Mouse (Mus musculus) embryonic fibroblast, embryonic 13.5 days (primary cell): ENCODE results near the gene Crat. TPM values are rescaled to one million over a fixed set of nuclear protein-coding genes. Genes with fewer than 3 reads are reported as not detected.
A peak's percentile ranks its signal among the peaks of the same experiment; 100 is the strongest.

Experiments
- H3K27ac ChIP-seq: 2 replicates; pipeline ENCODE4 v1.5.1; 2012; ENCODE audit warnings: low read length, control low read depth, inconsistent platforms; ENCODE audit not compliant: insufficient read depth
- H3K4me1 ChIP-seq: 2 replicates; pipeline ENCODE4 v1.6.1; 2011; ENCODE audit warnings: low read length; ENCODE audit not compliant: control insufficient read depth, insufficient read depth
- H3K4me3 ChIP-seq: 2 replicates; pipeline ENCODE4 v1.5.1; 2011; ENCODE audit warnings: mild to moderate bottlenecking, control low read depth, low read length; ENCODE audit not compliant: insufficient read depth
- CTCF ChIP-seq: IDR thresholded peaks from 2 replicates; pipeline ENCODE4 v1.5.1; 2011; ENCODE audit warnings: mild to moderate bottlenecking, control low read depth, low read length, moderate library complexity, borderline replicate concordance; ENCODE audit not compliant: insufficient read depth
- POLR2A ChIP-seq: IDR thresholded peaks from 2 replicates; pipeline ENCODE4 v1.6.1; 2011; ENCODE audit warnings: low read depth, mild to moderate bottlenecking, control low read depth, low read length, moderate library complexity
- polyA plus RNA-seq: library from polyadenylated mRNA; stranded (reverse); fragments of >200 nt; gene quantifications from 2 replicates; pipeline ENCODE4 v1.2.4, GENCODE M21; 2011; ENCODE audit warnings: low read depth; ENCODE audit not compliant: missing spikeins, insufficient read length

Crat gene
- polyA plus RNA-seq, 1 experiment: 29.1 TPM

GRCm38 (mm10) chr2:30362865-30363264 lies 52.7 kb downstream of the Crat start:
- TF ChIP-seq CTCF: no peak
- no peak for TF ChIP-seq POLR2A
- Histone ChIP-seq H3K27ac (no peak overlapping the region), H3K4me1 (peaks cover 6% of the 10 kb centered on the region; the same call in 1 of the 2 replicates), H3K4me3 (no peak overlapping the region)

- TF ChIP-seq CTCF (no peak), POLR2A (no peak)
- no peak overlapping the region for H3K27ac ChIP-seq
- H3K4me1 ChIP-seq: peaks cover 15% of the 10 kb centered on the region; the same call in 1 of the 2 replicates
Measured at GRCm38 (mm10) chr2:30360626-30361025, 55.0 kb downstream of the Crat start.

GRCm38 (mm10) chr2:30358533-30359531 lies 56.8 kb downstream of the Crat start, which contains the start of gene Sh3glb2:
Gene Sh3glb2 (minus strand): TSS chr2:30359337.
- TF ChIP-seq CTCF: no peak
- peak; percentile 62 for TF ChIP-seq POLR2A
- Histone ChIP-seq H3K27ac (no peak within 1 kb of the TSS), H3K4me3 (peak within 1 kb of the TSS; percentile 85), H3K4me1 (peaks cover 13% of the 10 kb centered on the region; the same call in 1 of the 2 replicates)

More at GRCm38 (mm10) chr2:30360626-30361025, 55.0 kb downstream of the Crat start:
- no peak overlapping the region for H3K4me3 ChIP-seq

GRCm38 (mm10) chr2:30357552-30358510 lies 57.8 kb downstream of the Crat start:
- Histone ChIP-seq H3K27ac (no peak overlapping the region), H3K4me3 (peak overlapping the region; percentile 85), H3K4me1 (peaks cover 13% of the 10 kb centered on the region; the same call in 1 of the 2 replicates)
- TF ChIP-seq POLR2A (no peak), CTCF (no peak)

- Histone ChIP-seq H3K27ac (no peak overlapping the region), H3K4me3 (no peak overlapping the region), H3K4me1 (peaks cover 13% of the 10 kb centered on the region; the same call in 1 of the 2 replicates)
- TF ChIP-seq CTCF: no peak
- TF ChIP-seq POLR2A: no peak
Measured at GRCm38 (mm10) chr2:30356906-30357305, 58.7 kb downstream of the Crat start.

- H3K4me3 ChIP-seq: no peak overlapping the region
- peaks cover 13% of the 10 kb centered on the region; the same call in 1 of the 2 replicates for H3K4me1 ChIP-seq
- TF ChIP-seq POLR2A: no peak
- TF ChIP-seq CTCF: no peak
- no peak overlapping the region for H3K27ac ChIP-seq
Measured at GRCm38 (mm10) chr2:30356266-30356665, 59.3 kb downstream of the Crat start.

GRCm38 (mm10) chr2:30355861-30356260 lies 59.8 kb downstream of the Crat start:
- TF ChIP-seq POLR2A (no peak), CTCF (no peak)
- Histone ChIP-seq H3K4me3 (no peak overlapping the region), H3K27ac (no peak overlapping the region), H3K4me1 (peaks cover 13% of the 10 kb centered on the region; the same call in 1 of the 2 replicates)

- peak; percentile 32; the same call in 1 of the 2 replicates for TF ChIP-seq CTCF
- TF ChIP-seq POLR2A: no peak
- Histone ChIP-seq H3K4me1 (no peaks in the 10 kb centered on the region; the same call in 1 of the 2 replicates), H3K4me3 (no peak overlapping the region), H3K27ac (peak overlapping the region; percentile 23; the same call in 1 of the 2 replicates)
Measured at GRCm38 (mm10) chr2:30351149-30351548, 64.5 kb downstream of the Crat start.

Other genes starting within 250 kb of the Crat start
- gene Endog, start 244.3 kb downstream of the Crat start, polyA plus RNA-seq: 4.7 and 6.2 TPM in 2 replicates
- 20.7 and 22.8 TPM in 2 replicates for gene Spout1, start 237.4 kb downstream of the Crat start, polyA plus RNA-seq
- gene Kyat1, start 210.0 kb downstream of the Crat start, polyA plus RNA-seq: 4.7 and 5.2 TPM in 2 replicates
- gene Lrrc8a, start 178.1 kb downstream of the Crat start, polyA plus RNA-seq: 40.7 and 41.7 TPM in 2 replicates
- 2.3 and 5.8 TPM in 2 replicates for gene Gm28035, start 175.2 kb downstream of the Crat start, polyA plus RNA-seq
- 81.8 and 101 TPM in 2 replicates for gene Phyhd1, start 149.6 kb downstream of the Crat start, polyA plus RNA-seq
- 37.7 and 57.8 TPM in 2 replicates for gene Gm28038, start 134.8 kb downstream of the Crat start, polyA plus RNA-seq
- gene Dolk, start 129.5 kb downstream of the Crat start, polyA plus RNA-seq: 20.0 and 20.7 TPM in 2 replicates
- gene Nup188, start 129.4 kb downstream of the Crat start, polyA plus RNA-seq: 49.0 and 53.0 TPM in 2 replicates
- 38.8 and 39.7 TPM in 2 replicates for gene Sh3glb2, start 56.5 kb downstream of the Crat start, polyA plus RNA-seq
- gene Miga2, start 51.6 kb downstream of the Crat start, polyA plus RNA-seq: 15.9 and 16.4 TPM in 2 replicates
- gene Dolpp1, start 23.6 kb downstream of the Crat start, polyA plus RNA-seq: 26.6 and 33.8 TPM in 2 replicates
- 126 and 137 TPM in 2 replicates for gene Ptpa, start 226 bp upstream of the Crat start, polyA plus RNA-seq
- 17.1 and 18.1 TPM in 2 replicates for gene Ier5l, start 58.4 kb upstream of the Crat start, polyA plus RNA-seq
- gene Cstad, start 179.2 kb upstream of the Crat start, polyA plus RNA-seq: 2.8 and 3.4 TPM in 2 replicates